Mouse (Mus musculus) frontal cortex, postnatal 14 days (tissue): ENCODE measurements around the gene Mpped1.

ENCODE experiments used
- DNase-seq, 2 experiments: peaks; one replicate each; pipeline ENCODE4 v3.0.0; 2022; ENCODE audit warnings: low spot score in 2 of 2

The Mpped1 gene

GRCm38 (mm10) chr15:83884291-83884690, 105.0 kb downstream of the Mpped1 start:
- no peak for DNase-seq

- DNase-seq: no peak
Measured at GRCm38 (mm10) chr15:83892871-83893270, 113.6 kb downstream of the Mpped1 start.

- DNase-seq: no peak
Measured at GRCm38 (mm10) chr15:83894261-83894660, 115.0 kb downstream of the Mpped1 start.

DNA sequence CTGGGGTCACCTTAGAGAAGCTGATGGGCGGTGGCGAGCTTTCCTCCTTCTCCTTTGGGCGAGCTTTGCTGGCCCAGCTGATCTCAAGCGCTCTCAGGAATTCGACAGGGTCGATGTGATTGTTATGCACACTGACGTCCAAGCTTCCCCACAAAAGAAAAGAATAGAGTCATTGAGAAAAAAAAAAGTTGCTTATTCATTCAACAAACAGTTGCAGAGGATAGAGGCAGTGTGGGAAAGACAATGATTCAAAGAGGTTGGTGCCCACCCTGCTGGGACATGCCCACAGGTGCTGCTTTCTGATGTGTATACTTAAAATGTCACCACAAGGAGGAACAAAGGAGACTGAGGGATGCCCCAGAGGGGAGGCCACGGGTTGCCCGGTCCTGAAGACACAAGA, 116.7 kb downstream of the Mpped1 start:
- DNase-seq: no peak

- peak; percentile 41 to 43 for DNase-seq
Measured at GRCm38 (mm10) chr15:83897286-83897685, 118.0 kb downstream of the Mpped1 start.

GRCm38 (mm10) chr15:83906472-83906871, 127.2 kb downstream of the Mpped1 start:
- DNase-seq: no peak
